Comparison of ENCODE assay signal across 11 mouse cellular contexts in genomic region chr12:9576043-9576538, GRCm38 (mm10). TPM values are rescaled to one million over a fixed set of nuclear protein-coding genes. Genes with fewer than 3 reads are reported as not detected.
DNase-seq lines count a peak whose midpoint lies in the region; ATAC-seq and TF ChIP-seq lines count a peak whose summit lies in the region.
"Had no signal": no experiment of that assay in that cellular context is flagged by ENCODE, and none has a peak within 500 bp of the region (broad histone marks: within the 10 kb centered on the region; RNA-seq: fewer than 3 reads in every experiment).

No protein-coding gene starts in this region.

- no peak for DNase-seq in kidney, adult 2 months
- peak; percentile 58 for DNase-seq in hindbrain, embryonic 11.5 days (ENCODE audit: low spot score)
- DNase-seq in neural tube, embryonic 11.5 days (ENCODE audit: low spot score) = peak; percentile 41
- DNase-seq in layer of hippocampus, postnatal 10 days (ENCODE audit: low spot score in 2 of 2) = no peak
- DNase-seq in layer of hippocampus, postnatal 14 days (ENCODE audit: low spot score in 2 of 2) = no peak
- DNase-seq: gastrocnemius, postnatal 25 days; layer of hippocampus, adult 9-11 months; right cerebral cortex, adult 18-20 months had no signal

- peak overlapping the region; percentile 71 for H3K9ac ChIP-seq in kidney, embryonic 16.5 days (replicated peaks; ENCODE audit: low read length)
- peak overlapping the region; percentile 79 for H3K9ac ChIP-seq in embryonic facial prominence, embryonic 12.5 days
- H3K9ac ChIP-seq in hindbrain, embryonic 11.5 days (ENCODE audit: low read depth, low read length) = no peak overlapping the region
- H3K9ac ChIP-seq in neural tube, embryonic 11.5 days (ENCODE audit: low read length) = no peak overlapping the region

- no peaks in the 10 kb centered on the region for H3K36me3 ChIP-seq in kidney, embryonic 16.5 days (ENCODE audit: insufficient read depth, low read length)
- no peaks in the 10 kb centered on the region for H3K36me3 ChIP-seq in kidney, adult 2 months (ENCODE audit: control insufficient read depth, insufficient read depth, low read length)
- H3K36me3 ChIP-seq in embryonic facial prominence, embryonic 12.5 days = no peaks in the 10 kb centered on the region
- no peaks in the 10 kb centered on the region for H3K36me3 ChIP-seq in hindbrain, embryonic 11.5 days (ENCODE audit: control insufficient read depth, insufficient read depth, low read length)
- no peaks in the 10 kb centered on the region for H3K36me3 ChIP-seq in neural tube, embryonic 11.5 days (ENCODE audit: control insufficient read depth, insufficient read depth, low read length)

- H3K27ac ChIP-seq in kidney, embryonic 16.5 days (ENCODE audit: low read length) = peak overlapping the region; percentile 17; the same call in 1 of the 2 replicates
- H3K27ac ChIP-seq in kidney, adult 2 months (ENCODE audit: insufficient read depth, low read depth, low read length) = no peak overlapping the region
- peak overlapping the region; percentile 89 for H3K27ac ChIP-seq in embryonic facial prominence, embryonic 12.5 days
- H3K27ac ChIP-seq in hindbrain, embryonic 11.5 days (ENCODE audit: low read depth, low read length) = no peak overlapping the region
- no peak overlapping the region for H3K27ac ChIP-seq in neural tube, embryonic 11.5 days (ENCODE audit: low read depth, low read length)

- H3K27me3 ChIP-seq in kidney, embryonic 16.5 days (ENCODE audit: insufficient read depth, low read length) = peaks cover 79% of the 10 kb centered on the region
- no peaks in the 10 kb centered on the region for H3K27me3 ChIP-seq in kidney, adult 2 months (replicated peaks; ENCODE audit: control insufficient read depth, insufficient read depth, low read length)
- peaks cover 64% of the 10 kb centered on the region for H3K27me3 ChIP-seq in embryonic facial prominence, embryonic 12.5 days
- H3K27me3 ChIP-seq in hindbrain, embryonic 11.5 days (ENCODE audit: control insufficient read depth, insufficient read depth, low read length) = peaks cover 85% of the 10 kb centered on the region
- H3K27me3 ChIP-seq in neural tube, embryonic 11.5 days (ENCODE audit: control insufficient read depth, insufficient read depth, low read length) = peaks cover 97% of the 10 kb centered on the region

- TF ChIP-seq POLR2A in kidney, adult 2 months (IDR thresholded peaks at IDR 0.05; ENCODE audit: low read depth, low read length) = no peak

- TF ChIP-seq CTCF in kidney, adult 2 months (conservative IDR thresholded peaks at IDR 0.05; ENCODE audit: insufficient read depth, insufficient read length, low read depth, low read length) = no peak

- no peak for ATAC-seq in kidney, embryonic 16.5 days (ENCODE audit: low FRiP score, low TSS enrichment)
- ATAC-seq in embryonic facial prominence, embryonic 12.5 days (ENCODE audit: insufficient number of reproducible peaks, insufficient read depth, low FRiP score, low TSS enrichment) = no peak
- ATAC-seq in hindbrain, embryonic 11.5 days (ENCODE audit: low FRiP score) = no peak
- ATAC-seq in neural tube, embryonic 11.5 days (ENCODE audit: insufficient read depth, low FRiP score, low TSS enrichment) = no peak

- H3K4me2 ChIP-seq in kidney, embryonic 16.5 days (replicated peaks; ENCODE audit: low read depth, low read length) = peak overlapping the region; percentile 71
- peak overlapping the region; percentile 67 for H3K4me2 ChIP-seq in embryonic facial prominence, embryonic 12.5 days (replicated peaks)
- H3K4me2 ChIP-seq in hindbrain, embryonic 11.5 days (replicated peaks; ENCODE audit: low read depth, low read length) = no peak overlapping the region
- peak overlapping the region; percentile 20; the same call in 1 of the 2 replicates for H3K4me2 ChIP-seq in neural tube, embryonic 11.5 days (ENCODE audit: low read depth)

- H3K4me1 ChIP-seq in kidney, embryonic 16.5 days (ENCODE audit: insufficient read depth, low read length) = peaks cover 37% of the 10 kb centered on the region
- no peaks in the 10 kb centered on the region for H3K4me1 ChIP-seq in kidney, adult 2 months (ENCODE audit: control insufficient read depth, insufficient read depth, low read length)
- H3K4me1 ChIP-seq in embryonic facial prominence, embryonic 12.5 days = peaks cover 26% of the 10 kb centered on the region
- no peaks in the 10 kb centered on the region for H3K4me1 ChIP-seq in hindbrain, embryonic 11.5 days (replicated peaks; ENCODE audit: control insufficient read depth, insufficient read depth, low read length)
- no peaks in the 10 kb centered on the region for H3K4me1 ChIP-seq in neural tube, embryonic 11.5 days (ENCODE audit: control insufficient read depth, insufficient read depth, low read length)

- WGBS in kidney, embryonic 16.5 days = 5% methylated on average over 18 of the region's 18 CpGs
- WGBS in kidney, adult 2 months = 27% methylated on average over 18 of the region's 18 CpGs
- WGBS in embryonic facial prominence, embryonic 12.5 days = 1% methylated on average over 18 of the region's 18 CpGs
- WGBS in hindbrain, embryonic 11.5 days = 2% methylated on average over 18 of the region's 18 CpGs
- WGBS in neural tube, embryonic 11.5 days = under 1% methylated on average over 18 of the region's 18 CpGs

- H3K4me3 ChIP-seq in kidney, embryonic 16.5 days (ENCODE audit: low read length) = peak overlapping the region; percentile 58
- no peak overlapping the region for H3K4me3 ChIP-seq in kidney, adult 2 months (ENCODE audit: insufficient read depth, low read depth, low read length)
- H3K4me3 ChIP-seq in embryonic facial prominence, embryonic 12.5 days = peak overlapping the region; percentile 58
- H3K4me3 ChIP-seq in hindbrain, embryonic 11.5 days (ENCODE audit: low read depth, low read length) = no peak overlapping the region
- peak overlapping the region; percentile 21 for H3K4me3 ChIP-seq in neural tube, embryonic 11.5 days (ENCODE audit: low read depth, low read length)

- no peaks in the 10 kb centered on the region for H3K9me3 ChIP-seq in kidney, embryonic 16.5 days (ENCODE audit: low read length)
- H3K9me3 ChIP-seq in embryonic facial prominence, embryonic 12.5 days = no peaks in the 10 kb centered on the region
- no peaks in the 10 kb centered on the region for H3K9me3 ChIP-seq in hindbrain, embryonic 11.5 days (ENCODE audit: control insufficient read depth, low read length)
- H3K9me3 ChIP-seq in neural tube, embryonic 11.5 days (ENCODE audit: control insufficient read depth, low read length) = no peaks in the 10 kb centered on the region

RNA-seq across cellular contexts. Expression of gene Osr1, which starts 6.2 kb away (rescaled TPM):
- polyA plus RNA-seq in kidney, embryonic 16.5 days (2015; fragmentation: Nextera tagmentation; extraction: Ambion mirVana) = 20.3 and 30.8 TPM in 2 replicates
- 4.0 and 5.3 TPM in 2 replicates for polyA plus RNA-seq in kidney, adult 2 months (2012; rRNA removed)
- polyA plus RNA-seq in embryonic facial prominence, embryonic 12.5 days (2016; fragmentation: Nextera tagmentation; extraction: Ambion mirVana) = 87.4 and 88.0 TPM in 2 replicates
- 9.9 and 13.6 TPM in 2 replicates for polyA plus RNA-seq in hindbrain, embryonic 11.5 days (2014; fragmentation: Nextera tagmentation; extraction: Ambion mirVana)
- 11.6 and 17.4 TPM in 2 replicates for polyA plus RNA-seq in neural tube, embryonic 11.5 days (2014; fragmentation: Nextera tagmentation; extraction: Ambion mirVana)
- 1 to 10 TPM; 5.5 to 9.7 TPM for total RNA-seq in layer of hippocampus, postnatal 10 days (2021)
- 1 to 10 TPM; 8.2 to 9.2 TPM for total RNA-seq in layer of hippocampus, postnatal 14 days (2021)
- total RNA-seq: MEL had no signal

Comparison
In these comparisons a context has a peak if more than half of its experiments do, and no peak if none do; other contexts are left out.
1. H3K27ac ChIP-seq: peak in kidney, embryonic 16.5 days (single experiment) and embryonic facial prominence, embryonic 12.5 days (single experiment); none in kidney, adult 2 months (single experiment), hindbrain, embryonic 11.5 days (single experiment) and neural tube, embryonic 11.5 days (single experiment).
2. H3K4me3 ChIP-seq: peak in kidney, embryonic 16.5 days (single experiment), embryonic facial prominence, embryonic 12.5 days (single experiment) and neural tube, embryonic 11.5 days (single experiment); none in kidney, adult 2 months (single experiment) and hindbrain, embryonic 11.5 days (single experiment).
3. H3K9ac ChIP-seq: peak in kidney, embryonic 16.5 days (single experiment) and embryonic facial prominence, embryonic 12.5 days (single experiment); none in hindbrain, embryonic 11.5 days (single experiment) and neural tube, embryonic 11.5 days (single experiment).
4. DNase-seq: peak in hindbrain, embryonic 11.5 days (single experiment) and neural tube, embryonic 11.5 days (single experiment); none in kidney, adult 2 months (single experiment), layer of hippocampus, postnatal 10 days (0 of 2) and layer of hippocampus, postnatal 14 days (0 of 2).